Mouse (Mus musculus) hindbrain, embryonic 12.5 days (tissue): ENCODE results near the gene Ankrd60. TPM values are rescaled to one million over a fixed set of nuclear protein-coding genes. Genes with fewer than 3 reads are reported as not detected.
A peak's percentile ranks its signal among the peaks of the same experiment; 100 is the strongest.

Experiments used
- ATAC-seq: fragments of 200-750 bp; cut with Nextera tagmentation; 2 replicates; pipeline ENCODE4 v1.8.0; 2017; ENCODE audit warnings: moderate TSS enrichment; ENCODE audit not compliant: low FRiP score
- H3K27ac ChIP-seq: fragments of 300-500 bp; sonication (generic); 2 replicates; pipeline ENCODE4 v1.5.1; 2016; ENCODE audit warnings: mild to moderate bottlenecking
- H3K27me3 ChIP-seq: fragments of 300-500 bp; sonication (generic); 2 replicates; pipeline ENCODE4 v1.6.1; 2016; ENCODE audit warnings: mild to moderate bottlenecking
- H3K36me3 ChIP-seq: fragments of 300-500 bp; sonication (generic); 2 replicates; pipeline ENCODE4 v1.6.1; 2016; ENCODE audit warnings: mild to moderate bottlenecking
- H3K4me1 ChIP-seq: fragments of 300-500 bp; sonication (generic); 2 replicates; pipeline ENCODE4 v1.6.1; 2016
- H3K4me2 ChIP-seq: fragments of 300-500 bp; sonication (generic); replicated peaks from 2 replicates; pipeline ENCODE4 v1.6.1; 2016; ENCODE audit warnings: mild to moderate bottlenecking
- H3K4me3 ChIP-seq: fragments of 300-500 bp; sonication (generic); 2 replicates; pipeline ENCODE4 v1.5.1; 2016; ENCODE audit warnings: mild to moderate bottlenecking
- H3K9ac ChIP-seq: fragments of 300-500 bp; sonication (generic); 2 replicates; pipeline ENCODE4 v1.6.1; 2016; ENCODE audit warnings: mild to moderate bottlenecking, moderate library complexity
- H3K9me3 ChIP-seq: fragments of 300-500 bp; sonication (generic); replicated peaks from 2 replicates; pipeline ENCODE4 v1.6.1; 2016; ENCODE audit warnings: mild to moderate bottlenecking
- WGBS: fragments of 180-500 bp; shearing (Covaris S2); methylation state at CpG from one replicate; pipeline ENCODE4 v1.1.7; 2016; 5-methylcytosine and 5-hydroxymethylcytosine counted together
- polyA plus RNA-seq: library from polyadenylated mRNA; unstranded; fragments of >200 nt; fragmentation: Nextera tagmentation; extraction: Ambion mirVana; gene quantifications from 2 replicates; pipeline ENCODE4 v1.2.1, GENCODE M21; 2016

Ankrd60 gene
- not detected in 2 replicates for polyA plus RNA-seq

DNA sequence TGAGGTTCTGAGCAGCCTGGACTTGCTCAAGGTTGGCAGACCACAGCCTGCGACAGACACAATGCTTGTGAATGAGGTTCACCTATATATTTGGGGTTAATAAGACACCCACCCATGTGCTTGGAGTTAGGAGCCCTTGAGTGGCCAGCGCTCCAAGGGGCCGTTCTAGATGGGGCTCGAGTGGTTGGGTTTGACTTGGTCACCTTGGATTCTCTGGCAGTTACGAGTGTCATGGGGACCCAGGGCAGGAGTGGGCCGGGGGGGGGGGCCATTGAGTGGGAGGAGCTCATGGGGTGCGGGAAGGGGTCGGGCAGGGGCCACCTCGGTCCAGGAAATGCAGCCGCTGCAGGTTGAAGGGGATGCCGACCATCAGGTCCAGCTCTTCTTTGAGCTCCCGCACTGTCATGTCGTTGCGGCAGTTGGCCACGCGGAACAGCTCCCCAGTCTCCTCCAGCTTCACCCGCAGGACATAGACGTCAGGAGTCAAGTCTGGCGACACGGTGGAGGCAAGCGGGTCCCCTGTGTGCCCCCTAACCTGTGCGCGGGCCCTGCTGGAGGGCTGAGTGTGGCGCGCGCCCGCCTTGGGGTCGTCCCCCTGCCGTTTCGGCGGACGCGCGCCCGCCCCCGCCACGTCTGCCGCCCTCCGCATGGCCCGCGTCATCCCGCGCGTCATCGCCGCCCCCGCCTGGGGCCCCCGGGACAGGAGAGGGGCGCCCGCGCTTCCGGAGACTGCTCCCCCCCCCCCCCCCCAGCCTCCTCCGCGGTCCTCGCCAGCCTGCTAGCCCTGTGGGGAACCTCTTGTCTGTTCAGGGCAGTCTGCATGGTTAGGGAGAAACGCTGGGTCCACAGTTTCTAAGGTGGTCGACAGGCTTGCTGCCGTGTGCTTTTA, at the start of gene Ankrd60:
TSS of gene Ankrd60 (minus strand) at position 697 of the 889 bp plus-strand sequence.
- Histone ChIP-seq H3K36me3 (no peaks in the 10 kb centered on the region), H3K9me3 (no peaks in the 10 kb centered on the region), H3K4me2 (peak within 1 kb of the TSS; percentile 99), H3K4me3 (peak within 1 kb of the TSS; percentile 48), H3K9ac (peak within 1 kb of the TSS; percentile 68), H3K27me3 (peaks cover 18% of the 10 kb centered on the region), H3K27ac (no peak within 1 kb of the TSS), H3K4me1 (peaks cover 10% of the 10 kb centered on the region)
- peak; percentile 77 for ATAC-seq
- WGBS, result 9% methylated on average over 50 of the region's 58 CpGs

DNA sequence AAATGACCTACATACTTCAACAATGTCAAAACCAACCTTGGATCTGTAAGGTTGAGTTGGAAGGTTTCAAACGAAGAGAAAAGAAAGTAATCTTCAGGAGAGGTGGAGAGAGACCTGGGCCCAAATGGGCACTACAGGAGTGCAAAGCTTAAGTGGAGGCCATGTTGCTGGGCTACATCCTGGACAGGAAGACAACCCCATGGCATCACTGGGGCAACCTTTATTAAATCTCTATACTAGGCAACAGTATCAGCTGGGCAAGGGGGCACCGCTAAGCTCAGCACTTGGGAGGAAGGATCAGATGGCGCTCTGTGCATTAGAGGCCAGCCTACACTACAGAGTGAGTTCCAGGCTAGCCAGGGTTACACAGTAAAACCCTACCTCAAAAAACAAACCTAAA, 47.6 kb upstream of the Ankrd60 start:
- Histone ChIP-seq H3K27me3 (no peaks in the 10 kb centered on the region), H3K36me3 (no peaks in the 10 kb centered on the region), H3K4me2 (no peak overlapping the region), H3K9ac (no peak overlapping the region), H3K9me3 (no peaks in the 10 kb centered on the region), H3K27ac (no peak overlapping the region), H3K4me3 (no peak overlapping the region), H3K4me1 (peaks cover 18% of the 10 kb centered on the region)
- WGBS, result 92% methylated on average over 3 of the region's 3 CpGs
- no peak for ATAC-seq

- Histone ChIP-seq H3K4me2 (no peak overlapping the region), H3K4me1 (peaks cover 18% of the 10 kb centered on the region), H3K27ac (no peak overlapping the region), H3K36me3 (no peaks in the 10 kb centered on the region), H3K4me3 (no peak overlapping the region), H3K9ac (no peak overlapping the region), H3K27me3 (no peaks in the 10 kb centered on the region), H3K9me3 (no peaks in the 10 kb centered on the region)
- WGBS, result 66% methylated on average over 7 of the region's 7 CpGs
- no peak for ATAC-seq
Measured at GRCm38 (mm10) chr2:173624667-173625066, 46.5 kb upstream of the Ankrd60 start.

GRCm38 (mm10) chr2:173622173-173622601, 44.0 kb upstream of the Ankrd60 start:
- ATAC-seq, result peak; percentile 82
- H3K4me2 ChIP-seq, result no peak overlapping the region
- H3K27me3 ChIP-seq, result no peaks in the 10 kb centered on the region
- peak overlapping the region; percentile 67 for H3K27ac ChIP-seq
- H3K36me3 ChIP-seq, result no peaks in the 10 kb centered on the region
- no peaks in the 10 kb centered on the region for H3K9me3 ChIP-seq
- WGBS, result 41% methylated on average over 7 of the region's 7 CpGs
- H3K4me3 ChIP-seq, result no peak overlapping the region
- H3K4me1 ChIP-seq, result peaks cover 18% of the 10 kb centered on the region
- H3K9ac ChIP-seq, result no peak overlapping the region

DNA sequence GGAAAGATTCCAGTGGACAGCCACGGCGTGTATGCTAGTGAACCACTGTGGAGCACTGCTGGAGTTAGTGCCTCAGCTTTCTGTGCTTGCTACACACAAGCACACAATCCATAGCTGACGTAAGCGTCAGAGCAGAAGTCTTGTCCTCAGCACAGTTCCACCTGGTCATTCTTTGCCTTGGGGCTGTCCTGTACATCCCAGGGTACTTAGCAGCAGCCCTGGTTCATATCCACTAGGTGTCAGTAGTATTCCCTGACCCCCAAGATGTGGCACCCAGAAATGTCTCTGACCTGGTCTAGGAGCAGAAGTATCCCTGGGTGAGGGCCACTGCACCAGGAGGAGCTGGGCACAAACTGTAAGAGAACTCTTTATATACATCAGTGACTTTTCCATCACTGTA, 42.5 kb upstream of the Ankrd60 start:
- Histone ChIP-seq H3K27me3 (no peaks in the 10 kb centered on the region), H3K4me1 (peaks cover 18% of the 10 kb centered on the region), H3K4me2 (no peak overlapping the region), H3K9me3 (0 out of 2 replicates have a peak, but pooled peaks cover 4% of the 10 kb centered on the region), H3K9ac (no peak overlapping the region), H3K27ac (no peak overlapping the region), H3K36me3 (0 out of 2 replicates have a peak, but pooled peaks cover 4% of the 10 kb centered on the region), H3K4me3 (no peak overlapping the region)
- WGBS, result 92% methylated on average over 4 of the region's 4 CpGs
- no peak for ATAC-seq

- Histone ChIP-seq H3K4me1 (peaks cover 15% of the 10 kb centered on the region), H3K4me3 (no peak overlapping the region), H3K4me2 (no peak overlapping the region), H3K9me3 (0 out of 2 replicates have a peak, but pooled peaks cover 4% of the 10 kb centered on the region), H3K36me3 (peaks cover 11% of the 10 kb centered on the region; the same call in 1 of the 2 replicates), H3K9ac (no peak overlapping the region), H3K27me3 (no peaks in the 10 kb centered on the region), H3K27ac (no peak overlapping the region)
- WGBS, result 90% methylated on average over 5 of the region's 5 CpGs
- no peak for ATAC-seq
Measured at GRCm38 (mm10) chr2:173619132-173619531, 41.0 kb upstream of the Ankrd60 start.

GRCm38 (mm10) chr2:173616156-173616555, 38.0 kb upstream of the Ankrd60 start:
- Histone ChIP-seq H3K27me3 (no peaks in the 10 kb centered on the region), H3K36me3 (peaks cover 11% of the 10 kb centered on the region), H3K4me2 (no peak overlapping the region), H3K9ac (no peak overlapping the region), H3K9me3 (0 out of 2 replicates have a peak, but pooled peaks cover 4% of the 10 kb centered on the region), H3K4me1 (peaks cover 6% of the 10 kb centered on the region; the same call in 1 of the 2 replicates), H3K27ac (0 out of 2 replicates have a peak overlapping the region, but pooled peaks have one; percentile 17), H3K4me3 (no peak overlapping the region)
- 63% methylated on average over 7 of the region's 7 CpGs for WGBS
- no peak for ATAC-seq

- no peak overlapping the region for H3K4me3 ChIP-seq
- 0 out of 2 replicates have a peak overlapping the region, but pooled peaks have one; percentile 17 for H3K27ac ChIP-seq
- H3K27me3 ChIP-seq, result no peaks in the 10 kb centered on the region
- no peak overlapping the region for H3K4me2 ChIP-seq
- no peak overlapping the region for H3K9ac ChIP-seq
- peaks cover 11% of the 10 kb centered on the region for H3K36me3 ChIP-seq
- 0 out of 2 replicates have a peak, but pooled peaks cover 4% of the 10 kb centered on the region for H3K9me3 ChIP-seq
- 80% methylated on average over 11 of the region's 11 CpGs for WGBS
- ATAC-seq, result no peak
- H3K4me1 ChIP-seq, result peaks cover 13% of the 10 kb centered on the region
Measured at GRCm38 (mm10) chr2:173615378-173616081, 37.4 kb upstream of the Ankrd60 start.

GRCm38 (mm10) chr2:173608020-173608958, 30.1 kb upstream of the Ankrd60 start:
- Histone ChIP-seq H3K9me3 (no peaks in the 10 kb centered on the region), H3K27me3 (no peaks in the 10 kb centered on the region), H3K27ac (no peak overlapping the region), H3K36me3 (peaks cover 3% of the 10 kb centered on the region; the same call in 1 of the 2 replicates), H3K4me1 (peaks cover 34% of the 10 kb centered on the region), H3K4me3 (no peak overlapping the region), H3K9ac (no peak overlapping the region), H3K4me2 (no peak overlapping the region)
- no peak for ATAC-seq
- 77% methylated on average over 10 of the region's 10 CpGs for WGBS

DNA sequence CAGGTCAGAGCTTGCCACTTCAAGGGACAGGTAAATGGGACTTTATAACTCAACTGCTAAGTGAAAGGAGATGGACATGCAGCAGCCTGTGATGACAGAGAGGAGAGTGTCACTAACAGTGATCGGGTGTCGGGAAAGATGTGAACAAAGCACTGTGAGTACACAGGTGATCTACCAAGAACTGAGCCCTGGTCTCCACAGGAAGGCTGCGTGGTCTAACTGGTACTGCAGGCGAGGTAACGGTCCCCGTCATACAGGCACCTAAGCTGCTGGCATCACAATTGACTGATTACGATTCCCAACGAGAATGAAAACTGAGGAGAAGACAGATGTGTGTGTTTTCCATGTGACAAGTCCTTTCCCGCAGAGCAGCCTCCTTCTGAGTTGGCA, 28.2 kb upstream of the Ankrd60 start:
- Histone ChIP-seq H3K36me3 (peaks cover 10% of the 10 kb centered on the region; the same call in 1 of the 2 replicates), H3K4me1 (peaks cover 31% of the 10 kb centered on the region), H3K27ac (peak overlapping the region; percentile 64), H3K9me3 (no peaks in the 10 kb centered on the region), H3K9ac (no peak overlapping the region), H3K4me2 (no peak overlapping the region), H3K4me3 (no peak overlapping the region), H3K27me3 (no peaks in the 10 kb centered on the region)
- 74% methylated on average over 9 of the region's 9 CpGs for WGBS
- ATAC-seq, result peak; percentile 25; the same call in 1 of the 2 replicates

DNA sequence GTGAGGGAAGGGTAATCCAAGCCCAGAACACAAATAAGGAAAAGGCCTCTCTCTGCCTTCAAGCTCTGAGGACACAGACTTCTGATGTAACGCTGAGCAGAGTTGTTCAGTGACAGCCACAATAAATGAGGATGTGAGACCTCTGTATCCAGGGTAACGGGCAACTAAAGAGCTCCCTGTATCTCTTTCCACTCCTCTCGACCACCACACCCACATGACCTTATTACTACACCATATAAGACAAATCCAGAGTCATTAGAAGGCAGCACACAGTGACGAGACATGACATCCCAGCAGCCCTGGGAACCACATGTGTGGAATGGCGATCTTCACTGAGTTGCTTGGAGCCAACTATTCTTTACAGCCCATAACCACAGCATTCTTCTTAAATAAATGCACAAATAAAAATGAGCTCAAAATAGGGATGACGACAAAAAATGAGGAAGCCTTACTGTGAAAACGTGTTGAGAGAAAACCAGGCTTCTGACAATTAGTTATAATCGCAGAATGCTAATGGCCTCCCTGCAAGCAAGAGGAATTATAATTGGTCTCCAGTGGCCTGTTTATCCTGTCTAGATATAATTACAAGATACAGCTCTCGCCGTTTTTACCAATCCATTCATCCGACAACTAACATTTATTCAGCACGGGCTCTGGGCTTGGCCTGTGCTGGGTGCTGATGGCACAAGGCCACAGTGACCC, 27.7 kb upstream of the Ankrd60 start:
- H3K27ac ChIP-seq, result peak overlapping the region; percentile 64
- no peak overlapping the region for H3K9ac ChIP-seq
- peaks cover 16% of the 10 kb centered on the region; the same call in 1 of the 2 replicates for H3K36me3 ChIP-seq
- whole genome bisulfite sequencing, result 54% methylated on average over 12 of the region's 12 CpGs
- H3K4me2 ChIP-seq, result no peak overlapping the region
- H3K27me3 ChIP-seq, result no peaks in the 10 kb centered on the region
- no peak overlapping the region for H3K4me3 ChIP-seq
- no peaks in the 10 kb centered on the region for H3K9me3 ChIP-seq
- peak; percentile 82 for ATAC-seq
- H3K4me1 ChIP-seq, result peaks cover 25% of the 10 kb centered on the region
